Mouse (Mus musculus): ENCODE measurements around the gene Gli2.

- no peak for TF ChIP-seq POLR2A (IDR thresholded peaks at IDR 0.05; ENCODE audit: extremely low read depth, insufficient read depth, low read length)
- no peak for TF ChIP-seq CTCF (IDR thresholded peaks at IDR 0.05; ENCODE audit: extremely low read depth, insufficient read depth, low read length)
These were observed 22.1 kb upstream of the Gli2 start for GRCm38 (mm10) chr1:119075500-119075899.

Measured in cortical plate, adult 2 months (tissue).